Mouse (Mus musculus) gastrocnemius, adult 18-20 months (tissue): ENCODE data around the gene Brms1. TPM values are rescaled to one million over a fixed set of nuclear protein-coding genes. Genes with fewer than 3 reads are reported as not detected.

Experiments used
- DNase-seq: peaks from one replicate; pipeline ENCODE4 v3.0.0; 2021; ENCODE audit warnings: low spot score
- total RNA-seq, 2 experiments: library from RNA; stranded (reverse); gene quantifications; 2 replicates each; pipeline ENCODE4 v1.2.3; 2021

Gene Brms1
- total RNA-seq, 2 experiments from 2014 or later: 14.8 to 15.3 TPM

- peak; percentile 67 for DNase-seq
Measured at GRCm38 (mm10) chr19:5060365-5061330, 19.5 kb downstream of the Brms1 start.

GRCm38 (mm10) chr19:5062041-5062440, 20.9 kb downstream of the Brms1 start:
- DNase-seq: no peak

GRCm38 (mm10) chr19:5062446-5062845, 21.3 kb downstream of the Brms1 start:
- peak; percentile 72 for DNase-seq

- peak; percentile 73 for DNase-seq
Measured at GRCm38 (mm10) chr19:5065104-5065503, 23.9 kb downstream of the Brms1 start.

GRCm38 (mm10) chr19:5067040-5067799, 26.1 kb downstream of the Brms1 start:
- no peak for DNase-seq

GRCm38 (mm10) chr19:5067867-5068569, 26.9 kb downstream of the Brms1 start, which contains the start of gene Cd248:
Gene Cd248 (plus strand): TSS chr19:5068078.
- peak; percentile 75 for DNase-seq

- no peak for DNase-seq
Measured at GRCm38 (mm10) chr19:5068570-5069234, 27.5 kb downstream of the Brms1 start.

- no peak for DNase-seq
Measured at GRCm38 (mm10) chr19:5069486-5069885, 28.3 kb downstream of the Brms1 start.

GRCm38 (mm10) chr19:5069978-5070377, 28.8 kb downstream of the Brms1 start:
- DNase-seq: no peak

GRCm38 (mm10) chr19:5071077-5071476, 29.9 kb downstream of the Brms1 start:
- DNase-seq: no peak

- DNase-seq: peak; percentile 83
Measured at GRCm38 (mm10) chr19:5071545-5072369, 30.6 kb downstream of the Brms1 start.

- no peak for DNase-seq
Measured at GRCm38 (mm10) chr19:5072389-5073019, 31.4 kb downstream of the Brms1 start.

GRCm38 (mm10) chr19:5073028-5073427, 31.9 kb downstream of the Brms1 start:
- peak; percentile 51 for DNase-seq

GRCm38 (mm10) chr19:5073518-5073917, 32.4 kb downstream of the Brms1 start:
- DNase-seq: no peak

GRCm38 (mm10) chr19:5079279-5079678, 38.1 kb downstream of the Brms1 start:
- no peak for DNase-seq

- no peak for DNase-seq
Measured at GRCm38 (mm10) chr19:5082005-5082404, 40.9 kb downstream of the Brms1 start.

- no peak for DNase-seq
Measured at GRCm38 (mm10) chr19:5082596-5082995, 41.4 kb downstream of the Brms1 start.

GRCm38 (mm10) chr19:5083961-5084833, 43.0 kb downstream of the Brms1 start:
- no peak for DNase-seq

GRCm38 (mm10) chr19:5084834-5085144, 43.6 kb downstream of the Brms1 start:
- DNase-seq: no peak
